Mouse (Mus musculus): ENCODE results near the gene Tcf12.

Gene Tcf12

GRCm38 (mm10) chr9:71835203-71835815 lies 276.4 kb downstream of the Tcf12 start:
- DNase-seq (ENCODE audit: low spot score): no peak

DNA sequence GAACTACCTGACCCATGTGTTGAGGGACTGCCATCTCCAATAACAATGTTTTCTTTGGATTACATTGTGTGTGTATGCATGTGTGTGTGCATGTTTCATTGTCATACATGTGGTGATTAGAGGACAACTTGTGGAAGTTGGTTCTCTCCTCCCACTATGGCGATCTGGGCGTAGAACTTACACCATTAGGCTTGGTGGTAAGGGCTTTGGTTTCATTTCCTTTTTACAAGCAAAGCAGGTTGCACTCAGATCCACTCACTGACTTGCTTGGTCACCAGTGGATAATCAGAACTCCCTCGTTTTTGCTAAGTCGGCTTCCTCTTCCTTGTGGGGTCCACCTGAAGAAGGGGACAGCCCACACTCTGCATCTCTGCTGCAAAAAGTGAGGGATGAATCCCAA lies 277.0 kb downstream of the Tcf12 start:
- no peak for DNase-seq (ENCODE audit: low spot score)

GRCm38 (mm10) chr9:71831756-71832699 lies 279.6 kb downstream of the Tcf12 start:
- peak; percentile 56 for DNase-seq (ENCODE audit: low spot score)

DNA sequence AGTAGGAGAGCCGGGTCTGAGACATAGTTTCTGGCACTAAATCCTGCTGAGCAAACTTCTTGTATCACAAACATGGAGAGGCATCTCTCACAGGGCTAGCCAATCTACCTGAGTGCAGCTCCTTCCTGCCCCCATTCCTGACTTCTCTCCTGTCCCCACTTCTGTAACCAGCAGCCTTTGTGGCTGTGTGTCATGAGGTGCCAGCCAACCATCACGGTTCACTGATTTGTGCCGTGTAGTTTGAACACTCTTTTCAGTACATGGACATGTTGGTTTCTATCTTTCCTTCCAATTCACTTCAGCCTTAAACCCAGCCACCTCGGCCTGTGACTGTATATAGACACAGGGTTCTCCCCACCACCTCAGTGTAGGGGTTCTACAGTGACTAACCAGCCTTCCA lies 280.7 kb downstream of the Tcf12 start:
- DNase-seq (ENCODE audit: low spot score): no peak

DNA sequence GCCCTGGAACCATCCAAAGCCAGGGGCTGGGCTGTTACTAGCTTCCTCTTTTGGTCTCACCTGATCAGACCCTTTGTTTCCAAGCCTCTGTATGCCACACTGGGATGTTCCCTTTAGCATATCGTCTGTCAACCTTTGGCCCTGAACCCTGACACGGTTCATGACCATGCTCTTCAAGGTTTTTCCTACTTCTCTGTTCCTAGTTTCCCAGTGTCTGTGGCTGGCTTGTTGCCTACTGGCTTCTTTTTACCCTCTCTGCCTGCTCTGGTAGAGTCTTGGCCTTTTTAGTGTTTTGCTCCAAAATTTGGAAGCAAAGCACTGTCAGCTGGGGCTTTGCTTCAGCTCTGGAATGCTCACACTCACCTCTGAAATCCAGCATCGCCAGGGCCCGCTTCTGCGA lies 281.3 kb downstream of the Tcf12 start:
- DNase-seq (ENCODE audit: low spot score): no peak

GRCm38 (mm10) chr9:71829753-71830152 lies 281.9 kb downstream of the Tcf12 start:
- no peak for DNase-seq (ENCODE audit: low spot score)

GRCm38 (mm10) chr9:71829137-71829536 lies 282.5 kb downstream of the Tcf12 start:
- no peak for DNase-seq (ENCODE audit: low spot score)

DNA sequence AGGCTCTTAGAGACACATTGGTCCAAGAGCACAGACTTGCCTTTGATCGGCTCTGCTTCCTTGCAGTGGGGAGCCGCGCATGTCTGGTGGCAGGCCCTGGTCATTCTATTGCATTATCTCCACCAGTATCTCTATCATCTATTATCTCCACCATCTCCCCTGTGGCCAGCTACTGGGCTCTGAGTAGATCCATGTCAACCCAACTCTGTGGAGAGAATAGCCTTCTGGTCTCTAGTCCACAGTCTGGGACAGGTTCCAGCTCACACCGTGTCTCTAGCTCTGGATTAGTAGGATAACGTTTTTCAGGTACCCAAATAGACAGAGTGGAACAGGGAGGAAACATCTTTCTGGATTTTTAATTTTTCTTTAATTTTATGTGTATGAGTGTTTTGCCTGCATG lies 284.3 kb downstream of the Tcf12 start:
- no peak for DNase-seq (ENCODE audit: low spot score)

- no peak for DNase-seq (ENCODE audit: low spot score)
Measured at GRCm38 (mm10) chr9:71826040-71826525, 285.6 kb downstream of the Tcf12 start.

GRCm38 (mm10) chr9:71822003-71822402 lies 289.7 kb downstream of the Tcf12 start:
- DNase-seq (ENCODE audit: low spot score): no peak

DNA sequence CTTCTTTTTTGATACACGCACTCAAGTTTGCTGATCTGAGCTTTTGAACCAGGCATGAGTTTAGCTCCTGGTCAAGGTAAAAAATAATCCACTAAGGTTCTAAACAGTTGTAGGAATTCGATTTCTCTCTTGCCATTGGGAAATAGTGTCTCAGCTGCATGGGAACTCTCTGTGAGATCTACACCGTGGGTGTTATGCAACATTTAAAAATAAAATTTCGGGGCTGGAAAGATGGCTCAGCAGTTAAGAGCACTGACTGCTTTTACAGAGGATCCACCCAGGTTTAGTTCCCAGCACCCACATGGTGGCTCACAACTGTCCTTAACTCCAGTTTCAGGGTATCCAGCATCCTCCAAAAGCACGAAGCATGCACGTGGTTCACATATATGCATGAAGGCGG lies 293.2 kb downstream of the Tcf12 start:
- no peak for DNase-seq (ENCODE audit: low spot score)

DNA sequence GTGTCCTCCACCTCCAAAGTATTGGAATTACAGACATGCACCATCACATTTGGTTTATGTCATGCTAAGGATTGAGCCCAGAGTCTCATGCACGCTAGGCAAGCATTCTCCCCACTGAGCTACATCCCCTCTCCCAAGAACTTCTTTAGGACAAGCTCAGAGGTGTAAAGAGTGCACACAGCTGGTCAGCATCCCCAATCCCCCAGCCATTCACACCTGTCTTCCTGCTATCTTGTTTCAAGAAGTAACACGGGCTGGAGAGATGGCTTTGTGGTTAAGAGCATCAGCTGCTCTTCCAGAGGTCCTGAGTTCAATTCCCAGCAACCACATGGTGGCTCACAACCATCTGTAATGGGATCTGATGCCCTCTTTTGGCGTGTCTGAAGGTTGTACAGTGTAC lies 295.6 kb downstream of the Tcf12 start:
- no peak for DNase-seq (ENCODE audit: low spot score)

DNA sequence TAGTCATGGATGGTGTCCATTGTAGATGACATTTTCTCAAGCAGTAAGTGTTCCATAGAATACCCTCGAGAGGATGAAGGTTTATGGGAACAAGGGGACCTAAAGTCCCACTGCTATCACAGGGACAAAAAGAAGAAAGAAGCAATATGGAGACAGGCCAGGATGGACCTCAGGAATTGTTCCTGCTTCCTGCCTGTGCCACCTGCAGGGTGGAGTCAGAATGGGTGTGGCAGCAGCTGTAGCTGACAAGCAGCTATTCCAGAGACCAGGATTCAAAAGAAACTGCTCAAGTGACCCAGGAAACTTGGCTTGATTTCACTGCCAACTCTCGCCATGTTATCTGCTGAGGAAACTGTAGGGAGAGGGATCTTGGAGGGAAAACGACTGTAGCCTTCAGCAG lies 298.1 kb downstream of the Tcf12 start:
- DNase-seq (ENCODE audit: low spot score): no peak

GRCm38 (mm10) chr9:71812914-71813313 lies 298.8 kb downstream of the Tcf12 start:
- no peak for DNase-seq (ENCODE audit: low spot score)

GRCm38 (mm10) chr9:71812402-71812801 lies 299.3 kb downstream of the Tcf12 start:
- no peak for DNase-seq (ENCODE audit: low spot score)

DNA sequence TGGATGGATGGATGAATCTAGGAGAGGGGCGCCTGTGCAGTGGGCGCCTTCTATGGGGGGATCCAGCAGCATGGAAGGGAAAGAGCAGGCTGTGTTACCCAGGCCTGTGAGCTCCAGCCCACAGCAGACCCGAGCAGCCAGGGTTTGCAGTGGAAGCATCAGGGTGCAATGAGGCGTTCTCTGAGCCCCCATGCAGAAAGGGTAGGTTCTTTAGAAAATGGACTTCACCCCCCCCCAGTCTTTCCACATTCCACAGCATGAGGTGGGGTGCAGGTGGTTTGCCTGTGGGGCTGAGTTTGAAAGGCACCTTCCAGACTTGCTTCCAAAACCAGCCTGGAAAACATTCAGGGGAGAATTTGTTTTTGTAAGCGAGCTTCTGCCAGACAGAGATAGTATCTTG lies 300.3 kb downstream of the Tcf12 start:
- DNase-seq (ENCODE audit: low spot score): no peak

- no peak for DNase-seq (ENCODE audit: low spot score)
Measured at GRCm38 (mm10) chr9:71810723-71811122, 300.9 kb downstream of the Tcf12 start.

DNA sequence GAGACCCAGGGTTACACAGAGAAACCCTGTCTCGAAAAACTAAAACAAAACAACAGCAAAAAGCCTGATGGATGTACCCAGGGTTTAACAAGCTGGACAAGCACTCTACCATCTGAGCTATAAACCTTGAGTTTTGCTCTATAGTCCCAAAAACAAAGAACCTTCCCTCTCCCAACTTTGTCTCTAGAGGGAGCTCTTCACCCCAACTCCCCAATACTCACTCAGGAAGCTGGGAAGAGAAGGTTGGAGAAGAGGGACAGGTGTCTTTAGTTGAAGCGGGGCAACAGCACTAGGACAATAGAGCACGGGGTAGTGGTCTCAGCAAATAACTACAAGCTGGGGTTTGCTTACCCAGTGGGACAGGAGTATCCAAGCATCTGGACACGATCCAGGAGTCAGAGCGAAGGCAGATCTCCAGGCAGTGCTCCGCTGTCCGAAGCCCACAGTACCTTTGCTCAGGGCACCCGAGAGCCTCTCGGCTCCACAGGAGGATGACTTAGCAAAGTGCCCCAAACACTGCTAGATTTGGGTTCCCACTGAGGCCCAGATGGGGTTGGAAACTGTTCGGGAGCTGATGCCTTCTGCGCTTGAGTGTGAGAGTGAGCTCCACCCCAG lies 302.9 kb downstream of the Tcf12 start:
- DNase-seq (ENCODE audit: low spot score): peak; percentile 6

DNA sequence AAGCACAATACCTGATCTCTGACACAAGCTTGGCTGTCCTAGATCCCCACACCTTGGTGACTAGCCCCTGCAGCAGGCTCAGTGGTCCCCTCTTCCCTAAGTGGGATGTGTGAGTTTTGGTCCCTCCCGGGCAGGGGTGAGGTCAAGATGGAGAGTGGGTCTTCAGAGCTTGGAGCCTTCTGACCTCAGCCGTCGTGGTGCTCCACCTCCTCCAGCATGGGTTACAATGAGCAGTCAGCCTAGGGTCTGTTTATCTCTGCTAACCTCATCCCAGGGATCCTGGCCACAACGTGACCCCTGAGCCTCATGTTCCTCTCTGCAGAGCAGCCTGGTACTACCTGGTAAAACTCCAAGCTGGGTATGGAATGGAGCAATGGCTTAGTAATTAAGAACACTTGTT lies 303.9 kb downstream of the Tcf12 start:
- no peak for DNase-seq (ENCODE audit: low spot score)

DNA sequence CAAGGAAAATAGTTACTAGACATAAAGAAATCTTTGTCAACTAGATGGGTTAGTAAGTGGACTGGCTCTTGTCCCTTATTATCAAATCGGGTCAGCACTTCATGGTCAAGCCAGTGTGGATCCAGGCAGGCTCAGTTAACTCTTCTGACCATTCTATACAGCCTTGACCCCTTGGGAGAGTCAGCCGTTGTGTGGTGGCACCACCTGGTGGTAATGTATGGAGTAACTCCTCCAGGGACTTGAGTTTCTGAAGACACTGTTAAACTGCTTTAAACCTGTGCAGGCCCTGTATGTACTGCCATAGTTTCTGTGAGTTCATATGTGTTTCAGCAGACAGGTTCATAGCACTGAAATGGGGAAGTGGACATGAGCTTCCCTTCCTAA lies 305.3 kb downstream of the Tcf12 start:
- peak; percentile 36 for DNase-seq (ENCODE audit: low spot score)

DNA sequence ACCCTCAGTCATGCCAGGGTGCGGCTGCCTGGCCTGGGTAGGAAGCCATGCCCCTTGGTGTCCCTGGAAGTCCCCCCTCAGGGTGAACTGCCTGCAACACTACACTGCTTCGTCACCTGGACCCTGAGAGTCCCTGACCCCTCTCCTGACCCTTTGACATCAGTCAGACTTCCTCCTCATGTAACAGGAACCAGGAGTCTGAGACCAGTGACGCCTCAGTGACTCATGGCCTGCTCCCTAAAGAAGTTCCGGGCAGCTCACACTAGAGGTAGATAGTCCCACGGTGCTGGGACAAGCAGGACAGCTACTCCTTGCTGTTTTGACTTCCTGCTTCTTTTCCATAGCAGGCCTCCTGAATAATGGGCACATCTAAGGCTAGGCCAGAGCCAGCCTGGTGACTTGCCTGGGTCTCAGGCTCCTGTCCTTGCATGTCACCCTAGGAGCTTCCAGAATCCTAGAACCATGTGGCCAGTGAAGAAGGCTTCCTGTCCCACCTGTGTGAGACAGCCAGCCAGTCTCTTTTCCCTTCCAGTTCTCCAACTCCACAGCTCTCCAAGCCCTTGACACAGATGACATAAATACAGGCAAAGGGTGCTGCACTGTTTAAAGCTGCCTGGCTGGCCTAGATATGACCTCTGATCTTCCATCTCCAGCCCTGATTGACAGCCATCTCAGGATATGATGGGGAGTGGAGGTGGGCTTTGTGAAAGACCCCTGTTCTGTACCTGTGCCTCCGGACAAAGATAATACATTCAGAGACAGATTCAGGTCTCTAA lies 305.8 kb downstream of the Tcf12 start:
- DNase-seq (ENCODE audit: low spot score): no peak

- no peak for DNase-seq (ENCODE audit: low spot score)
Measured at GRCm38 (mm10) chr9:71804116-71804515, 307.6 kb downstream of the Tcf12 start.

Data from c-Kit-positive CD71-positive TER-119-positive erythroid progenitor cells, embryonic 14.5 days (primary cell).